Mouse (Mus musculus): ENCODE measurements at regions not wholly inside any gene's neighbourhood (a gene's known extent, or its start where the extent isn't known, plus 50 kb on each side); places are given as distances from the start of the nearest gene placed in this dataset.
A peak's percentile ranks its signal among the peaks of the same experiment; 100 is the strongest.

DNA sequence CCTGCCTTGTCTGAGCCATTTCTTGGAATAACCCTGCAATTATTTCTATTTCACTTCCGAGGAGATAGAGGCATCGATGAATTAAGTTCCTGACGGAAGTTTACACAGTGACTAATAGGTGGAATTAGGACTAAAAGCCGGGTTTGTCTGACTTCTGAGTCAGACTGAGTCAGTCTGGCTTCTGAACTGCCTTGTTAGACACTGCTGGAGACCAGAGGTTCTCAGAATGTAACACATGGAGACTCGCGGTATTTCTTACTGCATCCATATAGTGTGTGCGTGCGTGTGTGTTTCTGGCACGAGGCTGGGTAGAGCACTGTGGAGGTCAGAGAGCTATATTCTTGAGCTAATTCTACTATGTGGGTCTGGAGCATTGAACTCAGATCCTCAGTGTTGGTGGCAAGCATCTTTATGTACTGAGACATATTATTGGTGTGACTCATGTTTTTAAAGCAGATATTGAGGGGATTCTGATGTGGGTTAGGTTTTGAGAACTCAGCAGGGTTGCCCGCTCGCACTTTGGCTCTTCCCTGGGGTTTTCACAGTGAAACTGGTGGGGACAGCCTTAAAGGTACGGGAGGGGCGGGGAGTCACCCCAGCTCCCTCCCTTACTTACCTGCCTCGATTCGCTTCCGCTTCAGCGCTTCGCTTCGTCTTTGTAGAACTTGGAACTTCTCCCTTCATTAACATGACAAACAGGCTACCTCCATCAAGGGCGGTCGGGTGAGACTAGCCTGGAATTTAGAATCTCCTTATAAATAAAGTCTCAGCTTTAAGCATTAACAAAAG is 101.2 kb downstream of the 4931417E11Rik start:
- H3K4me1 ChIP-seq (ENCODE audit: control insufficient read depth, insufficient read depth, low read length), result peaks cover 5% of the 10 kb centered on the region; the same call in 1 of the 2 replicates
- no peak overlapping the region for H3K27ac ChIP-seq (ENCODE audit: insufficient read depth, low read length)
- no peak for TF ChIP-seq POLR2A (IDR thresholded peaks at IDR 0.05; ENCODE audit: low read depth, low read length)
- no peak for TF ChIP-seq CTCF (IDR thresholded peaks at IDR 0.05; ENCODE audit: borderline replicate concordance, insufficient read depth, low read length)
- H3K4me3 ChIP-seq (ENCODE audit: insufficient read depth, low read length), result no peak overlapping the region

DNA sequence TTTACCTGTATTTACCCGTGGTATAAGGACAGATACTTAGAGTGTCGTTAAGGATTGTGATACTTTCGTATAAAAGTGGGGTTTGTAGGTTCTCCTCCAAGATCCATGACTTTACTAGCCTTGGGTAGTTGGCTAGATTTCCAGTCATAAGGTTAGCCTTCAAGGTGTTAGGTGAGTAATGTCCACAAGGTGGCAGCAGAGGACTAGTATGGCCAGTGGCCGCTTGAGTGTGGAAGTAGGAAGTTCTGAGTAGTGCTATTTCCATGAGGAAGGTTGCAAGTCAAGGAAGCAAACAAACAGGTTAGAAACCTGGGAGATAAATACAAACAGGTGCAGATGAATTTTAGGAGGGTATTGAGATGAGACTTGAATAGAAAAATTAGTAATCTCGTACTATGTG is 101.9 kb downstream of the 4931417E11Rik start:
- TF ChIP-seq POLR2A (IDR thresholded peaks at IDR 0.05; ENCODE audit: low read depth, low read length), result no peak
- TF ChIP-seq CTCF (IDR thresholded peaks at IDR 0.05; ENCODE audit: borderline replicate concordance, insufficient read depth, low read length), result peak; percentile 62; the same call in 1 of the 2 replicates
- Histone ChIP-seq H3K4me3 (ENCODE audit: insufficient read depth, low read length) (no peak overlapping the region), H3K4me1 (ENCODE audit: control insufficient read depth, insufficient read depth, low read length) (peaks cover 5% of the 10 kb centered on the region; the same call in 1 of the 2 replicates), H3K27ac (ENCODE audit: insufficient read depth, low read length) (no peak overlapping the region)

- TF ChIP-seq CTCF (IDR thresholded peaks at IDR 0.05; ENCODE audit: borderline replicate concordance, insufficient read depth, low read length), result no peak
- no peak for TF ChIP-seq POLR2A (IDR thresholded peaks at IDR 0.05; ENCODE audit: low read depth, low read length)
- peaks cover 5% of the 10 kb centered on the region; the same call in 1 of the 2 replicates for H3K4me1 ChIP-seq (ENCODE audit: control insufficient read depth, insufficient read depth, low read length)
- H3K4me3 ChIP-seq (ENCODE audit: insufficient read depth, low read length), result no peak overlapping the region
- H3K27ac ChIP-seq (ENCODE audit: insufficient read depth, low read length), result no peak overlapping the region
Observed at GRCm38 (mm10) chr6:73366626-73367025, 102.8 kb downstream of the 4931417E11Rik start.

DNA sequence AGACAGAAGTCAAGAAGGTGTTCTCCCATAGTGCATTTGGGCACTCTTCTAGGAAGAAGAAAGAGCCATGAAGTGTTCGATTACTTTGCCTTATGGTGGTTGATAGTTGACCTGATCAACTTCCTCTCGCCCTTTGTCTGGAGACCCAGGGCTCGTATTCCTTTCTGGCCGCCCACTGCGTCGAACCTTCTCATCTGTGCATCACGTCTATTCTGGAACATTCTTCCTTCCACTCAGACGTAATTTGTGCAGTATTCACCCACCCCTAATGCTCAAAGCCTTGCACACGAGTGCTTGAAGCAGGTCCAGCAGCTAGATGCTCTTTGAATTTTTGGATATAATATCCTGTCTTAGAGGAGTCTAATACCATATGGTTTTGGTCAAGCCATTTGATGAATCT is 104.2 kb downstream of the 4931417E11Rik start:
- TF ChIP-seq POLR2A (IDR thresholded peaks at IDR 0.05; ENCODE audit: low read depth, low read length) (no peak), CTCF (IDR thresholded peaks at IDR 0.05; ENCODE audit: borderline replicate concordance, insufficient read depth, low read length) (no peak)
- H3K4me3 ChIP-seq (ENCODE audit: insufficient read depth, low read length), result no peak overlapping the region
- no peak overlapping the region for H3K27ac ChIP-seq (ENCODE audit: insufficient read depth, low read length)
- peaks cover 5% of the 10 kb centered on the region; the same call in 1 of the 2 replicates for H3K4me1 ChIP-seq (ENCODE audit: control insufficient read depth, insufficient read depth, low read length)

DNA sequence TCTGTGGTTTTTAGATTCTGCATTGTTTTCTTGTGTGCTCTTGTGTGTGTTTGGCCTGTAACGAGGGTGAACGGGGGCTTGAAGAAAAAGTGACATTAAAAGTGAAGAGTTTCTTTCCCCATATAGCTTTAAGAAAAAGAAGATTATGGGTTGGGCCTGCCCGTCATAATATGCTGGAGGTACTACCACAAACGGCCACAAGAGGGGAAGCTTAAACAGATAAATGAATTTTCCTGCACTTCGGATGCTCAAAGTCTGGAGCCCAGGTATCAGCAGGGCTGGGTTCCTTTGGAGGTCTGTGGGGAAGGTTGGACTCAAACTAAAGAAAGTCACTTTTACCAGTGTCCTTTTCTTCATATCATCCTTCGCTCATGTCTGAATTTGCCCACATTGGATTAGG is 86.8 kb downstream of the Suclg1 start:
- H3K4me1 ChIP-seq (ENCODE audit: control insufficient read depth, insufficient read depth, low read length), result no peaks in the 10 kb centered on the region

GRCm38 (mm10) chr6:73329666-73330065 is 81.5 kb downstream of the Suclg1 start:
- TF ChIP-seq CTCF (IDR thresholded peaks at IDR 0.05; ENCODE audit: borderline replicate concordance, insufficient read depth, low read length) (no peak), POLR2A (IDR thresholded peaks at IDR 0.05; ENCODE audit: low read depth, low read length) (no peak)

More for the DNA sequence above, 86.8 kb downstream of the Suclg1 start:
- Histone ChIP-seq H3K27ac (ENCODE audit: insufficient read depth, low read length) (no peak overlapping the region), H3K4me3 (ENCODE audit: insufficient read depth, low read length) (no peak overlapping the region)
- TF ChIP-seq CTCF (IDR thresholded peaks at IDR 0.05; ENCODE audit: borderline replicate concordance, insufficient read depth, low read length) (no peak), POLR2A (IDR thresholded peaks at IDR 0.05; ENCODE audit: low read depth, low read length) (no peak)

More at GRCm38 (mm10) chr6:73329666-73330065, 81.5 kb downstream of the Suclg1 start:
- Histone ChIP-seq H3K4me1 (ENCODE audit: control insufficient read depth, insufficient read depth, low read length) (no peaks in the 10 kb centered on the region), H3K4me3 (ENCODE audit: insufficient read depth, low read length) (no peak overlapping the region), H3K27ac (ENCODE audit: insufficient read depth, low read length) (no peak overlapping the region)
